In the genomic region with DNA sequence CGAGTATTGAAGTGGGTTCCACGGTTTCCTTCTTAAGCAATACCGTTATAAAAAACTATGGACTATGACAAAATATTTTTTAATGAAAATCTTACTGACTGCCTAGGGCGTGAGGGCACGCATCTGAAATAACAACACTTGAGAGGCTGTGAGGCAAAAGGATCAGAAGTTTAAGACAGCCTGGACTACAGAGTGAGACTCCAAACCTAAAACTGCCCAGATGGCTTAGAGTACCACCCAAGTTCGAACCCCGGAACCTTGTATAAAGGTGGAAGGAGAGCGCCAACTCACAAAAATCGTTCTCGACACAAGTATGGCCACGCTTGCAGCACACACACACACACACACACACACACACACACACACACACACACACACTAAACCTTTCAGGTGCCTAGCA, we compare ENCODE assay signal across 8 mouse cellular contexts. TPM values are rescaled to one million over a fixed set of nuclear protein-coding genes. Genes with fewer than 3 reads are reported as not detected.
A peak's percentile ranks its signal among the peaks of the same experiment; 100 is the strongest.
DNase-seq lines count a peak whose midpoint lies in the region; ATAC-seq and TF ChIP-seq lines count a peak whose summit lies in the region.

No protein-coding gene starts in this region.

- H3K9ac ChIP-seq in intestine, postnatal 0 days (ENCODE audit: low read depth, low read length) = peak overlapping the region; percentile 24; the same call in 1 of the 2 replicates
- peak overlapping the region; percentile 76 for H3K9ac ChIP-seq in neural tube, embryonic 14.5 days (replicated peaks; ENCODE audit: low read depth, low read length)

- H3K4me1 ChIP-seq in lung, adult 2 months (ENCODE audit: control insufficient read depth, insufficient read depth, low read length) = peaks cover 4% of the 10 kb centered on the region
- H3K4me1 ChIP-seq in intestine, postnatal 0 days (replicated peaks; ENCODE audit: control insufficient read depth, insufficient read depth, low read length) = no peaks in the 10 kb centered on the region
- H3K4me1 ChIP-seq in neural tube, embryonic 14.5 days (ENCODE audit: control insufficient read depth, insufficient read depth, low read length) = peaks cover 12% of the 10 kb centered on the region

- H3K36me3 ChIP-seq in intestine, postnatal 0 days (ENCODE audit: control insufficient read depth, insufficient read depth) = peaks cover 21% of the 10 kb centered on the region; the same call in 1 of the 2 replicates
- 0 out of 2 replicates have a peak, but pooled peaks cover 3% of the 10 kb centered on the region for H3K36me3 ChIP-seq in neural tube, embryonic 14.5 days (ENCODE audit: control insufficient read depth, insufficient read depth, low read length)

- no peak overlapping the region for H3K27ac ChIP-seq in intestine, postnatal 0 days (ENCODE audit: low read depth, low read length)
- no peak overlapping the region for H3K27ac ChIP-seq in neural tube, embryonic 14.5 days (ENCODE audit: low read depth, low read length)

- no peak for TF ChIP-seq CTCF in lung, adult 2 months (IDR thresholded peaks at IDR 0.05; ENCODE audit: insufficient read depth, low read length)
- no peak for TF ChIP-seq CTCF in intestine, postnatal 0 days (IDR thresholded peaks at IDR 0.05; ENCODE audit: low read depth)

- no peaks in the 10 kb centered on the region for H3K9me3 ChIP-seq in intestine, postnatal 0 days (ENCODE audit: control insufficient read depth)
- no peaks in the 10 kb centered on the region for H3K9me3 ChIP-seq in neural tube, embryonic 14.5 days (ENCODE audit: control insufficient read depth, low read length)

- peak overlapping the region; percentile 97 for H3K4me2 ChIP-seq in intestine, postnatal 0 days (replicated peaks; ENCODE audit: low read depth)
- peak overlapping the region; percentile 85 for H3K4me2 ChIP-seq in neural tube, embryonic 14.5 days (ENCODE audit: low read depth, low read length)

- DNase-seq in lung, adult 2 months = no peak
- no peak for DNase-seq in lung, postnatal 10 days
- no peak for DNase-seq in retina, postnatal 1 day
- no peak for DNase-seq in thymus, postnatal 14 days
- DNase-seq in frontal cortex, postnatal 36 days (ENCODE audit: low spot score in 2 of 2) = no peak

- 30% methylated on average over 11 of the region's 11 CpGs for WGBS in lung, adult 2 months
- 37% methylated on average over 11 of the region's 11 CpGs for whole genome bisulfite sequencing in intestine, postnatal 0 days
- 41% methylated on average over 11 of the region's 11 CpGs for WGBS in neural tube, embryonic 14.5 days

- H3K27me3 ChIP-seq in intestine, postnatal 0 days (replicated peaks; ENCODE audit: control insufficient read depth, insufficient read depth, low read length) = no peaks in the 10 kb centered on the region
- H3K27me3 ChIP-seq in neural tube, embryonic 14.5 days (ENCODE audit: control insufficient read depth, insufficient read depth, low read length) = no peaks in the 10 kb centered on the region

- H3K4me3 ChIP-seq in lung, adult 2 months (replicated peaks; ENCODE audit: extremely low read depth, low read depth, low read length) = peak overlapping the region; percentile 95
- peak overlapping the region; percentile 84 for H3K4me3 ChIP-seq in intestine, postnatal 0 days (ENCODE audit: low read depth, low read length)
- H3K4me3 ChIP-seq in neural tube, embryonic 14.5 days (ENCODE audit: low read depth, low read length) = peak overlapping the region; percentile 73

- TF ChIP-seq POLR2A in lung, adult 2 months (IDR thresholded peaks at IDR 0.05; ENCODE audit: borderline replicate concordance, extremely low read depth, low read depth, low read length) = no peak

- 0 out of 2 replicates have a peak, but pooled peaks have one; percentile 11 for ATAC-seq in erythroblast, adult 5-6 weeks (replicated peaks; ENCODE audit: low FRiP score, poor library complexity, severe bottlenecking)
- ATAC-seq in intestine, postnatal 0 days = 0 out of 2 replicates have a peak, but pooled peaks have one; percentile 1
- peak; percentile 15; the same call in 1 of the 2 replicates for ATAC-seq in neural tube, embryonic 14.5 days (ENCODE audit: low read depth)

RNA-seq across cellular contexts. Expression of a gene that starts 0.4 kb away (rescaled TPM):
- 110 and 137 TPM in 2 replicates for polyA plus RNA-seq in lung, adult 2 months (2012; rRNA removed)
- 28.2 and 55.5 TPM in 2 replicates for total RNA-seq in erythroblast, adult 5-6 weeks (2015; ENCODE audit: low replicate concordance)
- total RNA-seq in erythroblast, adult 5-6 weeks (2017; ENCODE audit: low replicate concordance) = 4.3 and 25.0 TPM in 2 replicates
- polyA plus RNA-seq in intestine, postnatal 0 days (2015; fragmentation: Nextera tagmentation; extraction: Ambion mirVana) = 164 and 169 TPM in 2 replicates
- 138 and 161 TPM in 2 replicates for polyA plus RNA-seq in neural tube, embryonic 14.5 days (2014; fragmentation: Nextera tagmentation; extraction: Ambion mirVana)

RNA-seq across cellular contexts. Expression of a gene that starts 10.4 kb away (rescaled TPM):
- polyA plus RNA-seq in lung, adult 2 months (2012; rRNA removed) = 10.2 and 10.4 TPM in 2 replicates
- 0.84 and 1.3 TPM in 2 replicates for total RNA-seq in erythroblast, adult 5-6 weeks (2015; ENCODE audit: low replicate concordance)
- total RNA-seq in erythroblast, adult 5-6 weeks (2017; ENCODE audit: low replicate concordance) = 1.8 TPM in 1 of 2 replicates, not detected in the other
- 4.2 and 5.2 TPM in 2 replicates for polyA plus RNA-seq in intestine, postnatal 0 days (2015; fragmentation: Nextera tagmentation; extraction: Ambion mirVana)
- 6.6 and 7.7 TPM in 2 replicates for polyA plus RNA-seq in neural tube, embryonic 14.5 days (2014; fragmentation: Nextera tagmentation; extraction: Ambion mirVana)

RNA-seq across cellular contexts. Expression of a gene that starts 28.0 kb away (rescaled TPM):
- polyA plus RNA-seq in lung, adult 2 months (2012; rRNA removed) = 232 and 233 TPM in 2 replicates
- total RNA-seq in erythroblast, adult 5-6 weeks (2015; ENCODE audit: low replicate concordance) = 12.3 and 15.3 TPM in 2 replicates
- 9.2 and 21.7 TPM in 2 replicates for total RNA-seq in erythroblast, adult 5-6 weeks (2017; ENCODE audit: low replicate concordance)
- 24.3 and 24.6 TPM in 2 replicates for polyA plus RNA-seq in intestine, postnatal 0 days (2015; fragmentation: Nextera tagmentation; extraction: Ambion mirVana)
- 43.2 and 49.9 TPM in 2 replicates for polyA plus RNA-seq in neural tube, embryonic 14.5 days (2014; fragmentation: Nextera tagmentation; extraction: Ambion mirVana)
